Mouse (Mus musculus): ENCODE data around the gene Mn1. TPM values are rescaled to one million over a fixed set of nuclear protein-coding genes. Genes with fewer than 3 reads are reported as not detected.
A peak's percentile ranks its signal among the peaks of the same experiment; 100 is the strongest.

Mn1 gene
- polyA plus RNA-seq, 1 experiment from 2014 or later: 8.2 TPM

DNA sequence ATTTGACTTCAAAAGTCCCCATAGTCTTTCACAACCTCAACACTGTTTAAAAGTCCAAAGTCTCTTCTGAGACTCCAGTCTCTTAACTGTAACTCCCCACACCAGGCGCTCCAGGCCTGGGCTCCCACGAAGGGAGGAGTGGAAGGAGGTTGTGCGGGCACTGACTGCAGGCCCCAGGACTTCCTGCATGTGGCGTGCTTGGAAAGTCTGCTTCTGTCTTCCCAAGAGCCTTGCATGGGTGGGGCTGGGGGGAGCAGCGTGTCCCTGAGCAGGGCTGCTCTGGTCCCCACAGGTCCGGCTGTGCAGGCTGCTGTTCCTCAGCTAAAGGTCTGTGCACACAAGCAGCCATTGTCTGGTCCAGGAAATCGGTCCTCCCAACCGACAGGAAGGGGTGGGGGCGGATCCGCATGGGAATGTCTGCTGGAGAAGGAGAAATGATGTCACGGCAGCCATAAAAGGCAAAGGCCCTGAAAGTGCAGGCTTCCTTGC lies 48.7 kb downstream of the Mn1 start:
- peaks cover 10% of the 10 kb centered on the region for H3K4me1 ChIP-seq
- 0 out of 2 replicates have a peak overlapping the region, but pooled peaks have one; percentile 33 for H3K9ac ChIP-seq
- WGBS: 47% methylated on average over 11 of the region's 11 CpGs
- H3K4me2 ChIP-seq: peak overlapping the region; percentile 1; the same call in 1 of the 2 replicates
- peaks cover 10% of the 10 kb centered on the region; the same call in 1 of the 2 replicates for H3K9me3 ChIP-seq
- H3K27ac ChIP-seq (replicated peaks): peak overlapping the region; percentile 80
- peak; percentile 25 for ATAC-seq (ENCODE audit: extremely low read depth, insufficient number of reproducible peaks, low FRiP score, low TSS enrichment)
- no peaks in the 10 kb centered on the region for H3K36me3 ChIP-seq
- no peaks in the 10 kb centered on the region for H3K27me3 ChIP-seq (replicated peaks)
- H3K4me3 ChIP-seq: no peak overlapping the region

GRCm38 (mm10) chr5:111466429-111466828 lies 49.3 kb downstream of the Mn1 start:
- ATAC-seq (ENCODE audit: extremely low read depth, insufficient number of reproducible peaks, low FRiP score, low TSS enrichment): no peak
- Histone ChIP-seq H3K4me1 (peaks cover 10% of the 10 kb centered on the region), H3K9me3 (peaks cover 10% of the 10 kb centered on the region; the same call in 1 of the 2 replicates), H3K27me3 (replicated peaks) (no peaks in the 10 kb centered on the region), H3K36me3 (no peaks in the 10 kb centered on the region), H3K9ac (no peak overlapping the region), H3K4me3 (no peak overlapping the region), H3K27ac (replicated peaks) (peak overlapping the region; percentile 80), H3K4me2 (peak overlapping the region; percentile 1; the same call in 1 of the 2 replicates)
- 55% methylated on average over 9 of the region's 9 CpGs for WGBS

- Histone ChIP-seq H3K4me2 (no peak overlapping the region), H3K4me1 (peaks cover 18% of the 10 kb centered on the region), H3K36me3 (no peaks in the 10 kb centered on the region), H3K4me3 (no peak overlapping the region), H3K9me3 (peaks cover 10% of the 10 kb centered on the region; the same call in 1 of the 2 replicates), H3K27ac (replicated peaks) (no peak overlapping the region), H3K9ac (no peak overlapping the region), H3K27me3 (replicated peaks) (no peaks in the 10 kb centered on the region)
- ATAC-seq (ENCODE audit: extremely low read depth, insufficient number of reproducible peaks, low FRiP score, low TSS enrichment): no peak
- 54% methylated on average over 5 of the region's 5 CpGs for WGBS
Observed at GRCm38 (mm10) chr5:111467699-111468098, 50.5 kb downstream of the Mn1 start.

- Histone ChIP-seq H3K4me1 (peaks cover 33% of the 10 kb centered on the region), H3K9ac (no peak overlapping the region), H3K9me3 (peaks cover 10% of the 10 kb centered on the region; the same call in 1 of the 2 replicates), H3K27ac (replicated peaks) (no peak overlapping the region), H3K36me3 (no peaks in the 10 kb centered on the region), H3K4me3 (no peak overlapping the region), H3K4me2 (no peak overlapping the region), H3K27me3 (replicated peaks) (no peaks in the 10 kb centered on the region)
- WGBS: 49% methylated on average over 7 of the region's 7 CpGs
- no peak for ATAC-seq (ENCODE audit: extremely low read depth, insufficient number of reproducible peaks, low FRiP score, low TSS enrichment)
Observed at GRCm38 (mm10) chr5:111469195-111469882, 52.2 kb downstream of the Mn1 start.

DNA sequence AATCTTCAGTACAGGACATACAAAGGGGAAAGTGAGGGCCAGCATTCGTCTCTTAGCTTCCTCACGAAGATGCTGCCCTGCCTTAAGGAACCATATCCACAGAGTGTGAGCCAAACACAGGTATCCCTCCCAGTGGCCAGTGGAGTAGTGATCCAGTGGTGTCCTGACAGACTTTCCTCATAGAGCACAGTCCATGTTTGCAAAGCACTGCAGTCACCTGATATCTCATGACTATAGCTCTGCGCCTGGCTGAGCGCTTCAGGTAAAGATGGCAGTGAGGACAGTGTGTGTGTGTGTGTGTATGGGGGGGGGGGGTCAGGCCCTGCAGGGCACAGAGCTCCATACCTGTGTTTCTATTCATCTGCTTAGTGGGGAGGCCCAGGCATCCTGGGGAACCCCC lies 53.7 kb downstream of the Mn1 start:
- no peak overlapping the region for H3K9ac ChIP-seq
- H3K4me2 ChIP-seq: no peak overlapping the region
- no peaks in the 10 kb centered on the region for H3K36me3 ChIP-seq
- H3K9me3 ChIP-seq: no peaks in the 10 kb centered on the region
- no peaks in the 10 kb centered on the region for H3K27me3 ChIP-seq (replicated peaks)
- WGBS: 69% methylated on average over 4 of the region's 4 CpGs
- H3K4me3 ChIP-seq: no peak overlapping the region
- no peak for ATAC-seq (ENCODE audit: extremely low read depth, insufficient number of reproducible peaks, low FRiP score, low TSS enrichment)
- H3K27ac ChIP-seq (replicated peaks): no peak overlapping the region
- H3K4me1 ChIP-seq: peaks cover 33% of the 10 kb centered on the region

GRCm38 (mm10) chr5:111473425-111473824 lies 56.3 kb downstream of the Mn1 start:
- H3K9ac ChIP-seq: no peak overlapping the region
- ATAC-seq (ENCODE audit: extremely low read depth, insufficient number of reproducible peaks, low FRiP score, low TSS enrichment): no peak

DNA sequence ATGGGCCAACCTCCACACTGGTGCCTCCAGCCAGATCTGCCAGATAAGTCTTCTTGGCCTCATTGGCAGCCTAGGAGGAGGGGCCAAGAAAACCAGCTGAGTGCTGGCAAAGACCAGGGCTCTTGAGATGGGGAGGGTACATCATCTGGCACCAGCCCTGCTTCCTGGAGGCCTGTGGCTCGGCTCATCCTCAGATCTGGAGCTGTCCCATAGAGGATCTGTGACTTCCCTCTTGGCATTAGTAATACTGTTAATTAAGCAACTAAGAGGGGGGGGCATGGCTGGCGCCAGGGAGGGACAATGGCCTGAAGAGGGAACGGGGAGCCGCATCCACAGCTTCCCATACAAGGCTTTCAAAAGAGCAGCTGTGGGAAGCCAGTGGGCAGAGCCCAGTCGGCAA lies 58.6 kb downstream of the Mn1 start:
- no peak overlapping the region for H3K4me2 ChIP-seq
- no peak overlapping the region for H3K9ac ChIP-seq
- peaks cover 32% of the 10 kb centered on the region for H3K4me1 ChIP-seq
- no peaks in the 10 kb centered on the region for H3K27me3 ChIP-seq (replicated peaks)
- H3K36me3 ChIP-seq: no peaks in the 10 kb centered on the region
- no peak for ATAC-seq (ENCODE audit: extremely low read depth, insufficient number of reproducible peaks, low FRiP score, low TSS enrichment)
- WGBS: 81% methylated on average over 5 of the region's 5 CpGs
- no peaks in the 10 kb centered on the region for H3K9me3 ChIP-seq
- no peak overlapping the region for H3K27ac ChIP-seq (replicated peaks)
- no peak overlapping the region for H3K4me3 ChIP-seq

More at GRCm38 (mm10) chr5:111473425-111473824, 56.3 kb downstream of the Mn1 start:
- H3K36me3 ChIP-seq: no peaks in the 10 kb centered on the region
- peak overlapping the region; percentile 85 for H3K27ac ChIP-seq (replicated peaks)
- 0 out of 2 replicates have a peak overlapping the region, but pooled peaks have one; percentile 10 for H3K4me2 ChIP-seq
- peaks cover 29% of the 10 kb centered on the region for H3K4me1 ChIP-seq
- 34% methylated on average over 11 of the region's 11 CpGs for WGBS
- H3K27me3 ChIP-seq (replicated peaks): no peaks in the 10 kb centered on the region
- H3K9me3 ChIP-seq: no peaks in the 10 kb centered on the region
- no peak overlapping the region for H3K4me3 ChIP-seq

DNA sequence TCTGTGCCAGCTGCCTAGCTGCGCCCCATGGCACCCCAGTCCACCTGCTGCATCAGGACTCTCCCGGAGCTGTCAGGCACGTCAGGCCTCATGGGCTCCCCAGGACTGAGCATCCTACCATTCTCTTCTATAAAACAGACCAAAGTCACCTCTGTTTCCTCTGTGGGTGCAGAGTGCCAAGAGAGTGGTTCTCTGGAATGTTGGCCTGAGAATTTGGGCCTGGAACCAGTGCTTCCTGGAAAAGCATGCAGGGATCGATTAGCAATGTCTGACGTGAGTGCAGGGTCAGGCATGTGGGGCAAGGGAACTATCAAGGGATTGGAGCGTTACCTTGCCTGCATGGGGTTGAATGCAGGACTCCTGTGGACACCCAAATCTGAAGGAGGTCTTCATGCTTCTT lies 59.0 kb downstream of the Mn1 start:
- no peak overlapping the region for H3K27ac ChIP-seq (replicated peaks)
- WGBS: 81% methylated on average over 6 of the region's 6 CpGs

DNA sequence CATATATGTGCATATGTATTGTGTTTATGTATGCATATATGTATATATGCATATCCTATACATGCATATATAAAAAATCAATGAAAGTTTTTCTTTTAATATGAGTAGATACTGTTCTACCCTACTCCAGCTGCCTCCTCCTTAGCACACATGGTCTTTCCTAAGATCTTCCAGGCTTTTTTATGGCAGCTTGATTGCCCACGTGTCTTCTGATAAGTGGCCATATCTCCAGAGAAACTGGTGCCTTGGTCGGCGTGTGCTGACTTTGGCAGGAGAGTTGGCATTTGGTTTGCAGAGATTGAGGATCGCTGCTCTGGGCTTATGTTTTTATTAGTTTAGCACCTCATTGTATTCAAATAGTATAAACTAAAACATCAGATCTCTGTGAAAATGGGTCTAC lies 68.7 kb downstream of the Mn1 start:
- no peak overlapping the region for H3K4me3 ChIP-seq
- no peak overlapping the region for H3K4me2 ChIP-seq
- 0 out of 2 replicates have a peak overlapping the region, but pooled peaks have one; percentile 28 for H3K9ac ChIP-seq
- H3K36me3 ChIP-seq: no peaks in the 10 kb centered on the region
- peaks cover 20% of the 10 kb centered on the region for H3K4me1 ChIP-seq
- peaks cover 13% of the 10 kb centered on the region for H3K9me3 ChIP-seq
- H3K27me3 ChIP-seq (replicated peaks): no peaks in the 10 kb centered on the region
- 0 out of 2 replicates have a peak overlapping the region, but pooled peaks have one; percentile 2 for H3K27ac ChIP-seq (replicated peaks)
- ATAC-seq (ENCODE audit: extremely low read depth, insufficient number of reproducible peaks, low FRiP score, low TSS enrichment): no peak
- WGBS: 45% methylated on average over 4 of the region's 4 CpGs

More for the DNA sequence above, 59.0 kb downstream of the Mn1 start:
- H3K4me1 ChIP-seq: peaks cover 32% of the 10 kb centered on the region
- H3K9me3 ChIP-seq: no peaks in the 10 kb centered on the region
- no peak overlapping the region for H3K4me3 ChIP-seq
- H3K4me2 ChIP-seq: no peak overlapping the region
- H3K36me3 ChIP-seq: no peaks in the 10 kb centered on the region
- ATAC-seq (ENCODE audit: extremely low read depth, insufficient number of reproducible peaks, low FRiP score, low TSS enrichment): no peak
- no peaks in the 10 kb centered on the region for H3K27me3 ChIP-seq (replicated peaks)
- no peak overlapping the region for H3K9ac ChIP-seq

DNA sequence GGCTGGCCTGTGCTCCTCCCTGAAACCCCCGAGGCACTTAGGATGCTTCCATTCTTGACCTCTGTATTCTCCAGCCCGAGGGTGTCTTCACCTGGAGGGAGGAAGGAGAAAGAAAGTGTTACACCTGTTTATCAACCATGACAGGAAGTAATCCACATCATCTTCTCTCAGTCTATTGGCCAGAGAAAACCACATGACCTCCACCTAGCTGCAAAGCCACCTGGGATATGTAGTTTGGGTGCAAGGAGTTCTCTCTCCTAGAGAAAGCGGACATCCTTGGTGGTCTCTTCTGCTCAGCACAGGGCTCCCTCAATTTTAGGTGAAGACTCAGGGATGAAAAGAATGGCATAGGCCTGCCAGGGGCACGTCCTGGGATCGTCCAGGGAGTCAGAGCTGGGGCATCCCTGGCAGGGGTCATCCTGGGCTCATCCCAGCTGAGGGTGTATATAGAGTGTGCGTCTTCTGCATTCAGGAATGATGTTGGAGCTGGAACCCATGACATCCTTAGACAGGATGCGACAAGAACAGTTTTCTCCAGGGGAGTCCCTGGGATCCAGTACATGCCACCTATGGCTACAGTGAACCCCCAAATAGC lies 72.0 kb downstream of the Mn1 start:
- H3K9me3 ChIP-seq: no peaks in the 10 kb centered on the region
- ATAC-seq (ENCODE audit: extremely low read depth, insufficient number of reproducible peaks, low FRiP score, low TSS enrichment): no peak
- no peak overlapping the region for H3K27ac ChIP-seq (replicated peaks)
- no peaks in the 10 kb centered on the region for H3K36me3 ChIP-seq
- 0 out of 2 replicates have a peak, but pooled peaks cover 4% of the 10 kb centered on the region for H3K27me3 ChIP-seq (replicated peaks)
- H3K9ac ChIP-seq: no peak overlapping the region
- no peak overlapping the region for H3K4me3 ChIP-seq
- H3K4me1 ChIP-seq: peaks cover 34% of the 10 kb centered on the region
- WGBS: 62% methylated on average over 7 of the region's 7 CpGs
- no peak overlapping the region for H3K4me2 ChIP-seq

DNA sequence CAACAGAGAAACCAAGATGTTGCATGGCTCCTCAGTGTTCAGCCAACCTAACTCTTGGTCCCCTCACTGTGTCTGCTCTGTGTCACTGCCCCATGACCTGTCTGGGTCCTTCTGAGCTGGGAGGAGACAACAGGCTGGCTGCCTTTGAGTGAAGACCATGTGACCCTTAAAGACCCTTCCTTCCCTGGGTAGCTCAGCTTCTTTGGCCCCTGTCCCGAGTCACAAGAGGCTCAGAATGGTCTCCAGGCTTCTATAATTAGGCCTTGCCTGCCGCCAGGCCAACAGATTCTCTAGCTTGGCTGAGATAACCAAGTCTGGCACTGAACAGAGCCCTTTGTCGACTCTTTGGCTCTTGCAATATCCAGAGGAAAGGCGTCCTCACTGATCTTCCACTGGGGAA lies 73.4 kb downstream of the Mn1 start:
- peak overlapping the region; percentile 30 for H3K4me3 ChIP-seq
- peak overlapping the region; percentile 68 for H3K9ac ChIP-seq
- peaks cover 34% of the 10 kb centered on the region for H3K4me1 ChIP-seq
- WGBS: 18% methylated on average over 4 of the region's 4 CpGs
- H3K27me3 ChIP-seq (replicated peaks): 0 out of 2 replicates have a peak, but pooled peaks cover 4% of the 10 kb centered on the region
- H3K9me3 ChIP-seq: no peaks in the 10 kb centered on the region
- no peaks in the 10 kb centered on the region for H3K36me3 ChIP-seq
- peak; percentile 63; the same call in 1 of the 2 replicates for ATAC-seq (ENCODE audit: extremely low read depth, insufficient number of reproducible peaks, low FRiP score, low TSS enrichment)
- peak overlapping the region; percentile 60 for H3K4me2 ChIP-seq
- peak overlapping the region; percentile 95 for H3K27ac ChIP-seq (replicated peaks)

Measured in heart, embryonic 13.5 days (tissue).